ENCODE assay signal across 9 mouse cellular contexts in the genomic region with DNA sequence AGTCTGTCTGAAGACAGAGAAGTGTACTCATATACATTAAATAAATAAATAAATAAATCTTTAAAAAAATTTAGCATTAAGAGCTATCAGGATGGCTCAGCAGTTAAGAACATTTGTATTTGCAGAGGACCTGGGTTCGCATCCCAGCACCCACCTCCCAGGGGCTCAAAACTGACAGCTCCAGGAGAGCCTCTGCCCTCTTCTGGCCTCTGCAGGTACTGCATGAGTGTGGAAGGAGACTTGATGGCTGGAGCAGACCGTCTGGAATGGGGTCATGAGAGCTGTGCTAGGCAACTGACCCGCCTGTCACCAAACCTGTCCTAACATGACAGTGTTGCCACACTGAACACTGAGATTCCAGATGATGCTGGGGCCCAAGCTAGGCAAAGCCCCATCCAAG.
DNase-seq lines count a peak whose midpoint lies in the region; ATAC-seq and TF ChIP-seq lines count a peak whose summit lies in the region.
"Had no signal": no experiment of that assay in that cellular context is flagged by ENCODE, and none has a peak within 500 bp of the region (broad histone marks: within the 10 kb centered on the region; RNA-seq: fewer than 3 reads in every experiment).

No protein-coding gene starts in this region.

- H3K4me2 ChIP-seq in midbrain, postnatal 0 days (ENCODE audit: low read depth, low read length, poor library complexity, severe bottlenecking): no peak overlapping the region
- no peak overlapping the region for H3K4me2 ChIP-seq in midbrain, embryonic 14.5 days (ENCODE audit: low read length)
- H3K4me2 ChIP-seq in hindbrain, embryonic 12.5 days (replicated peaks): no peak overlapping the region
- H3K4me2 ChIP-seq in midbrain, embryonic 13.5 days (replicated peaks): no peak overlapping the region

- no peak overlapping the region for H3K9ac ChIP-seq in midbrain, postnatal 0 days (replicated peaks; ENCODE audit: low read length, poor library complexity, severe bottlenecking)
- H3K9ac ChIP-seq in midbrain, embryonic 14.5 days (replicated peaks; ENCODE audit: low read length): no peak overlapping the region
- no peak overlapping the region for H3K9ac ChIP-seq in hindbrain, embryonic 12.5 days
- H3K9ac ChIP-seq in midbrain, embryonic 13.5 days (replicated peaks): no peak overlapping the region

- peak; percentile 40 for TF ChIP-seq CTCF in midbrain, postnatal 0 days (IDR thresholded peaks at IDR 0.05)

- 85% methylated on average over 3 of the region's 3 CpGs for WGBS in midbrain, postnatal 0 days
- WGBS in midbrain, embryonic 14.5 days: 78% methylated on average over 3 of the region's 3 CpGs
- WGBS in hindbrain, embryonic 12.5 days: 73% methylated on average over 3 of the region's 3 CpGs
- WGBS in midbrain, embryonic 13.5 days: 65% methylated on average over 3 of the region's 3 CpGs

- no peaks in the 10 kb centered on the region for H3K4me1 ChIP-seq in midbrain, postnatal 0 days (ENCODE audit: insufficient read depth, low read length)
- H3K4me1 ChIP-seq in midbrain, embryonic 14.5 days (ENCODE audit: control insufficient read depth, insufficient read depth, low read length): no peaks in the 10 kb centered on the region
- no peaks in the 10 kb centered on the region for H3K4me1 ChIP-seq in hindbrain, embryonic 12.5 days
- peaks cover 10% of the 10 kb centered on the region for H3K4me1 ChIP-seq in midbrain, embryonic 13.5 days (replicated peaks)

- no peaks in the 10 kb centered on the region for H3K27me3 ChIP-seq in midbrain, postnatal 0 days (ENCODE audit: insufficient read depth, low read length)
- no peaks in the 10 kb centered on the region for H3K27me3 ChIP-seq in midbrain, embryonic 14.5 days (ENCODE audit: control insufficient read depth, insufficient read depth, low read length)
- H3K27me3 ChIP-seq in hindbrain, embryonic 12.5 days: no peaks in the 10 kb centered on the region
- H3K27me3 ChIP-seq in midbrain, embryonic 13.5 days: no peaks in the 10 kb centered on the region

- H3K36me3 ChIP-seq in midbrain, postnatal 0 days (ENCODE audit: insufficient read depth, low read length): no peaks in the 10 kb centered on the region
- no peaks in the 10 kb centered on the region for H3K36me3 ChIP-seq in midbrain, embryonic 14.5 days (ENCODE audit: control insufficient read depth, insufficient read depth, low read length)
- no peaks in the 10 kb centered on the region for H3K36me3 ChIP-seq in hindbrain, embryonic 12.5 days
- no peaks in the 10 kb centered on the region for H3K36me3 ChIP-seq in midbrain, embryonic 13.5 days

- no peak overlapping the region for H3K4me3 ChIP-seq in midbrain, postnatal 0 days (ENCODE audit: low read depth, low read length)
- H3K4me3 ChIP-seq in midbrain, embryonic 14.5 days (replicated peaks; ENCODE audit: low read depth, low read length): no peak overlapping the region
- H3K4me3 ChIP-seq in hindbrain, embryonic 12.5 days: no peak overlapping the region
- no peak overlapping the region for H3K4me3 ChIP-seq in midbrain, embryonic 13.5 days (replicated peaks)

- DNase-seq in gastrocnemius, postnatal 10 days: peak; percentile 21
- DNase-seq in gastrocnemius, adult 18-20 months (ENCODE audit: low spot score): no peak
- DNase-seq in midbrain, postnatal 0 days (ENCODE audit: low spot score): no peak
- no peak for DNase-seq in midbrain, embryonic 14.5 days
- DNase-seq in c-Kit-positive CD71-positive TER-119-positive erythroid progenitor cells, embryonic 14.5 days (ENCODE audit: low spot score): peak; percentile 3
- DNase-seq in testis, postnatal 14 days (ENCODE audit: low spot score): peak; percentile 37
- DNase-seq: heart, adult 18-20 months had no signal

- ATAC-seq in midbrain, postnatal 0 days (ENCODE audit: low FRiP score): no peak
- no peak for ATAC-seq in midbrain, embryonic 14.5 days (ENCODE audit: low FRiP score, low TSS enrichment)
- no peak for ATAC-seq in hindbrain, embryonic 12.5 days (ENCODE audit: low FRiP score)
- no peak for ATAC-seq in midbrain, embryonic 13.5 days

- H3K9me3 ChIP-seq in midbrain, postnatal 0 days (ENCODE audit: low read length): no peaks in the 10 kb centered on the region
- no peaks in the 10 kb centered on the region for H3K9me3 ChIP-seq in midbrain, embryonic 14.5 days (ENCODE audit: control insufficient read depth, low read length)
- H3K9me3 ChIP-seq in hindbrain, embryonic 12.5 days (replicated peaks): no peaks in the 10 kb centered on the region
- no peaks in the 10 kb centered on the region for H3K9me3 ChIP-seq in midbrain, embryonic 13.5 days

- H3K27ac ChIP-seq in midbrain, postnatal 0 days (ENCODE audit: low read depth, low read length): no peak overlapping the region
- no peak overlapping the region for H3K27ac ChIP-seq in midbrain, embryonic 14.5 days (replicated peaks; ENCODE audit: low read depth, low read length)
- no peak overlapping the region for H3K27ac ChIP-seq in hindbrain, embryonic 12.5 days
- H3K27ac ChIP-seq in midbrain, embryonic 13.5 days: no peak overlapping the region

Comparison
In these comparisons a context has a peak if more than half of its experiments do, and no peak if none do; other contexts are left out.
1. DNase-seq: peak in gastrocnemius, postnatal 10 days (single experiment), c-Kit-positive CD71-positive TER-119-positive erythroid progenitor cells, embryonic 14.5 days (single experiment) and testis, postnatal 14 days (single experiment); none in gastrocnemius, adult 18-20 months (single experiment), midbrain, postnatal 0 days (single experiment) and midbrain, embryonic 14.5 days (single experiment).